Mouse (Mus musculus): ENCODE measurements around the gene Tenm3.

Tenm3 gene

GRCm38 (mm10) chr8:48599028-48599427 lies 244.7 kb downstream of the Tenm3 start:
- no peak for DNase-seq (ENCODE audit: low read depth in 1 of 2, low spot score in 2 of 2)

- DNase-seq (ENCODE audit: low read depth in 1 of 2, low spot score in 2 of 2): no peak
These were observed 247.4 kb downstream of the Tenm3 start for GRCm38 (mm10) chr8:48596332-48596731.

GRCm38 (mm10) chr8:48591818-48592217 lies 251.9 kb downstream of the Tenm3 start:
- DNase-seq (ENCODE audit: low read depth in 1 of 2, low spot score in 2 of 2): no peak

DNA sequence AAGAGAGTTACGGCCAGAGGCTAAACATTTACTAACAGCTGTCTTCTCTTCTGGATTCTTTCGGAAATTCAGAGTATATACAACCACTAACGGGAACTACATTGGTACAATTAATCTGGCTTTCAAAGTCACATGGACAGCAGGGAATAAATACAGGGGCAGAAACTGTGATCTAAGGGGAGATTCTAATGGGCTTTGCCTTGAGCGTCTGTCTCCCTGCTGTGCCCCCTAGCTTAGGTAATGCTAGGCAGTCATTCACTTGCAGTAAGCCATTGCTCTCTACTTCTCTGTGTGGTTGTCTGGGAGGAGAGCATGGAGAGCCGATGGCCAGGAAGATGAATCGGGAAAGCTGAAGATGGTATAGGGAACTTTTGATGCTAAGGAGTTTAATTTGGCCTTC lies 264.0 kb downstream of the Tenm3 start:
- no peak for DNase-seq (ENCODE audit: low read depth in 1 of 2, low spot score in 2 of 2)

DNA sequence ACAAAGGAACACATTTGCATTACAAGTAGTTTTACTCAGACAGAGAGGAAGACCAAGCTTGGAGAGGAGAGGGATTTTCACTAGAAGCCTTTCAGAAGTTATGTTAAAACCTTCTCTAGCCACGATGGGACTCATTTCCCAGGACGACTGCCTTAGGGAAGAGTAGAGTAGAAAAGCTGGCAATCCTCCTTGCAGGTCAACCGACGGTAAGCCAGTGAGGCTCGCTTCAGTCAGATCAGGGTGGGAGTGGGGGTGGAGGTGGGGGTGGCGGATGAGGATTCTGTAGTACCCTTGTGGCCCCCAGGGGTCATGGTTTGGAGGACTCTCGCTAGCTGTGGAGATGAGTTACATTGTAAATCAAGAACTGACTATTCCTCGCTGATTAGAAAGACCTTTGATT lies 264.6 kb downstream of the Tenm3 start:
- no peak for DNase-seq (ENCODE audit: low read depth in 1 of 2, low spot score in 2 of 2)

- DNase-seq (ENCODE audit: low read depth in 1 of 2, low spot score in 2 of 2): no peak
These were observed 270.8 kb downstream of the Tenm3 start for GRCm38 (mm10) chr8:48572941-48573340.

- no peak for DNase-seq (ENCODE audit: low read depth in 1 of 2, low spot score in 2 of 2)
These were observed 271.4 kb downstream of the Tenm3 start for GRCm38 (mm10) chr8:48572345-48572744.

GRCm38 (mm10) chr8:48568608-48569007 lies 275.1 kb downstream of the Tenm3 start:
- DNase-seq (ENCODE audit: low read depth in 1 of 2, low spot score in 2 of 2): no peak

DNA sequence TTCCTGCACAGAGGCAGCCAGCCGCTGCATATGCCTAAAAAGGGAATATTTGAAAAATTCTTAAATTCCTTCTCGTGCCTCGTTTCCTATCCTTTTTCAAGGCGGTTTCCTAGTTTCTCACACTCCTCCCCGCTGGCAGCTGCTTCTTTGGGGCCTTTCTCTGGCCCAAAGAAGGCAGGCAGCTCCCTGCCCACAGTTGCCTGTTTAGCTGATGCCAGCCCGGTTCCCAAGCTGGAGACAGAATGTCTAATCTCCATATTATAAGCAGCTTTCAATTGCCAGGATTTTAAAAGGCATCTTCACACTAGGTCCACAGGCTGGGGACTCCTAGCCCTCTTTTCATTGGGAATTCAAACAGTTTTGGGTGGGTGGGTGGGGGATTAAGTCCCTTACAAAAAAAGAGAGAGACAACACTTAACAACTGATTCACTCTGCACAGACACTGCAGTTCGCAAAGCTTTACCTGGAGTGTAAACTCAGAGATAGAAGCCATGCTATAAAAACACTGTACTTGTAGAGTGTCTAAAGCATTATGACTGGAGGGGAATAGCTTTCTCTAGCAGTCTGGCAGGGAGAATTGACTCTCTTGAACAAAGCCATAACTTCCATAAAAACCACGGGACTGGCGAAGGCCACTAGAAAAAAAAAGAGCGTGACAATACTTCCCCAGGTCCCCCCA lies 275.7 kb downstream of the Tenm3 start:
- no peak for DNase-seq (ENCODE audit: low read depth in 1 of 2, low spot score in 2 of 2)

- DNase-seq (ENCODE audit: low read depth in 1 of 2, low spot score in 2 of 2): no peak
These were observed 283.5 kb downstream of the Tenm3 start for GRCm38 (mm10) chr8:48560227-48560626.

GRCm38 (mm10) chr8:48555546-48556141 lies 288.1 kb downstream of the Tenm3 start:
- DNase-seq (ENCODE audit: low read depth in 1 of 2, low spot score in 2 of 2): no peak

- no peak for DNase-seq (ENCODE audit: low read depth in 1 of 2, low spot score in 2 of 2)
These were observed 288.8 kb downstream of the Tenm3 start for GRCm38 (mm10) chr8:48554762-48555545.

DNA sequence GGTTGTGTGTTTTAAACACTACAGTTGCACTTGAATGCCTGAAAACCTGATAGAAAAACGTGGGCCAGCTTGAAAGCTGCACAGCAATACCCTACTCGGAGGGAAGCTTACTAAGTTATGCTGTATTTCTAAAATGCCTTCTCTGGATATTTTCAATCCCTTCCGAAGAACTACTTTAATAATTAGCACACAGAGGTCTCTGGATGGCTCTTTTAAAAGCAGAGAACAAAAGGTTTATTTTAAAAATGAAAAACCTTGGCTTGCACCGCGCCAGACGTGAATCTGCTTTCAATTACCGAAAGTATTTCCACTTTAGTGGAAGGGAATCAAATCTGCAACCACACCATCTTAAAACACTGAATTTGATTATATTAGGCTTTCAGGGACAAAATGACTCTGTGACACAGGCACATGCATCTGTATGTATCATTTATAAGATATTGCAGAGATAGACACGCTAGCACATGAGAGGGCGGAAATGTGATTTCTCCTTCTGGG lies 289.9 kb downstream of the Tenm3 start:
- no peak for DNase-seq (ENCODE audit: low read depth in 1 of 2, low spot score in 2 of 2)

DNA sequence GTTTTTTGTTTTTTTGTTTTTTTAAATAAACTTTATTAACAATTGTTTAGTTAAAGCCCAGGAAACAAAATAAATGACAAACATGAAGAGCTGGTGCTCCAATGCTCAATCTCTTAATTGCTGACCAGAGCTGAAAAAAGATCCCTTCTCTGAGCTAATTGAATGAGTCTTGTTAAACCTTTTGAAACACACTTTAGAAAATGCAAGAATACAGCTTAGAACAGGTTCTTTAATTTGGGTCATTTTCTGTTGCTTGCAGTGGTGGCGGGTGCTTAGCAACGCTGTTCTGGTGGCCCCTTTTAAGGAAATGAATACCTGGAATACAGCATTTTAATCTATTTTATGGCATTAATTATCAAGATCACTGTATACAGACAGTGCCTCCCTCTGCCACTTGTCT lies 291.4 kb downstream of the Tenm3 start:
- no peak for DNase-seq (ENCODE audit: low read depth in 1 of 2, low spot score in 2 of 2)

DNA sequence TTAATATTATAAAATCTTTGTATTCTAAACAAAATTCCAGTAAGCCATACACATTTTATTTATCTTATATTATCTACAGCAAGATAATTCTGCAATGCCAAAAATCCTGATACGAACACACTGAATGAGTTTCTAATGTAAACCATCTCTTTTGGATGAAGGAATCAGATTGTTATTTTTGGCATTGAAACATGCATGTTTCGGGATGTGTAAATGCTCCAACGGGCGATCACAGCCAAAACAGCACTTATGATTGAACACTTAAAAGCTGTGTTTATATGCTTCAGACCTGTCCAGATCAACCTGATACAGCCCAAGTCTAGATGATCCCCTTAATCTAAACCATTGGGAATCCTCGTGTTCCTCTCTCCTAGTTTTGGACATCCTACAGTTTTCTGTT lies 292.4 kb downstream of the Tenm3 start:
- DNase-seq (ENCODE audit: low read depth in 1 of 2, low spot score in 2 of 2): no peak

DNA sequence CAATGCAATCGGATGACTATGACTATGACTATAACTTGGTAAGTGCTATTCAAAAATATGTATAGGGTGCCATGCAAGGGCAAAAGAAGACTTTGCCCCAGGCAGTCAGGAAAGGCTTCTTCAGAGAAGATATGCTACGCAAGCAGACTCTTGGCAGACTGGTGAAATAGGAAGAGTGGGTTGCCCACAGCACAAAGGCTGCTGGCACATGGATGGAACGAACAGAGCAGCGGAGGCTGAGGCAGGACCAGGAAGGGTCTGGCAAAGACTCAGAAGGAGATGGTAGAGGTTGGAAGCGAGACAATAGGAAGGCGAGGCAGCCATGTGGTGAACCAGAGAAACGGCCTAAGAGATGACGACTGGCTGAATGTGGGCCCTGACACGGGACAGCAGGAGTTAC lies 294.8 kb downstream of the Tenm3 start:
- no peak for DNase-seq (ENCODE audit: low read depth in 1 of 2, low spot score in 2 of 2)

DNA sequence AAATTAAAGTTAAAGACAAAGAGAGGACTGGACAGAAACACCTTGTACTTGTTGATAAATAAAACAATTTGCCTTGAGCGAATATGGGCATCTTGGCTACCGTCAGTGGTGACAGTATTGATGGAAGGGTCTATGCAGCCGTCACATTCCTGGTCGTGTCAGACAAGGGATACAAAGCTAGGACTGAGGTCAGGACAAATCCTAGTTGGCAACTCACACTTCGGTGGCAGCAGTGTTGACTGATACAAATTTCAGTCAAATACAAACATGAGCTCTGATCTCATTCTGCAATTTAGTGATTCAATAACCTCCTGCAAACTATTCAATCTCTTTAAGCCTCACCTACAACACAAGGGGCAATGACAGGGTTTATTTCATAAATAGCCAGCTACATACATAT lies 298.1 kb downstream of the Tenm3 start:
- no peak for DNase-seq (ENCODE audit: low read depth in 1 of 2, low spot score in 2 of 2)

GRCm38 (mm10) chr8:48544840-48545239 lies 298.9 kb downstream of the Tenm3 start:
- DNase-seq (ENCODE audit: low read depth in 1 of 2, low spot score in 2 of 2): no peak

- DNase-seq (ENCODE audit: low read depth in 1 of 2, low spot score in 2 of 2): no peak
These were observed 301.6 kb downstream of the Tenm3 start for GRCm38 (mm10) chr8:48542141-48542540.

DNA sequence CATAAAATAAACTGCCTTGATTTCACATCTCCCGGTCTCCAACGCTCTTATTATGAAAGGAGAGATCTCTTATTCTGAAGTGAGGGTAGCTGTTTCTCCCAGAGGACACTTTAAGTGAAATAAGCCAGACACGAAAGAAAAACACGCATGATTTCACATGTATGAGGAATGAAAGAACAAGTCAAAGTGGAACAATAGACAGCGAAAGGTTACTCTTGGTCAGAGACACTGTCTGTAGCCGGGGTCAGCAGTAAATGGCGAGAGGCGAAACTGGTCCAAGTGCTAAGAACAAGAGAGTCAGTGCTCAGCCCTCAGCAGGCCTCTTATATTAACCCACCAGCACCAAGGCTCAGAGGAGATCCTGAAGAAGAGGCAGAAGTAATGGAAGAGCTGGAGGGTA lies 302.9 kb downstream of the Tenm3 start:
- DNase-seq (ENCODE audit: low read depth in 1 of 2, low spot score in 2 of 2): no peak

- DNase-seq (ENCODE audit: low read depth in 1 of 2, low spot score in 2 of 2): no peak
These were observed 307.9 kb downstream of the Tenm3 start for GRCm38 (mm10) chr8:48535833-48536232.

GRCm38 (mm10) chr8:48531795-48532194 lies 312.0 kb downstream of the Tenm3 start:
- DNase-seq (ENCODE audit: low read depth in 1 of 2, low spot score in 2 of 2): no peak

All from monocyte, adult 2 months (primary cell).